Mouse (Mus musculus) intestine, postnatal 0 days (tissue): Measurements from ENCODE around the gene Has3. TPM values are rescaled to one million over a fixed set of nuclear protein-coding genes. Genes with fewer than 3 reads are reported as not detected.
"Not testable (repeated sequence)": the region's sequence is repeated elsewhere in the genome, so short reads cannot be mapped to it uniquely, and the experiment has no call there.

Experiments
- ATAC-seq: fragments of 200-750 bp; cut with Nextera tagmentation; 2 replicates; pipeline ENCODE4 v1.8.0; 2017; ENCODE audit warnings: mild to moderate bottlenecking, moderate TSS enrichment, moderate library complexity
- H3K27ac ChIP-seq: fragments of 300-500 bp; sonication (generic); 2 replicates; pipeline ENCODE4 v1.5.1; 2014; ENCODE audit warnings: mild to moderate bottlenecking, low read depth, low read length, moderate library complexity
- H3K27me3 ChIP-seq: fragments of 300-500 bp; sonication (generic); replicated peaks from 2 replicates; pipeline ENCODE4 v1.6.1; 2014; ENCODE audit warnings: low read length, mixed read lengths; ENCODE audit not compliant: control insufficient read depth, insufficient read depth
- H3K36me3 ChIP-seq: fragments of 300-500 bp; sonication (generic); 2 replicates; pipeline ENCODE4 v1.6.1; 2014; ENCODE audit warnings: mild to moderate bottlenecking, moderate library complexity; ENCODE audit not compliant: control insufficient read depth, insufficient read depth
- H3K4me1 ChIP-seq: fragments of 300-500 bp; sonication (generic); replicated peaks from 2 replicates; pipeline ENCODE4 v1.6.1; 2014; ENCODE audit warnings: antibody characterized with exemption, low read length, mixed read lengths; ENCODE audit not compliant: control insufficient read depth, insufficient read depth
- H3K4me2 ChIP-seq: fragments of 300-500 bp; sonication (generic); replicated peaks from 2 replicates; pipeline ENCODE4 v1.6.1; 2014; ENCODE audit warnings: low read depth, mild to moderate bottlenecking, moderate library complexity
- H3K4me3 ChIP-seq: fragments of 300-500 bp; sonication (generic); 2 replicates; pipeline ENCODE4 v1.5.1; 2014; ENCODE audit warnings: low read depth, low read length
- H3K9ac ChIP-seq: fragments of 300-500 bp; sonication (generic); 2 replicates; pipeline ENCODE4 v1.6.1; 2014; ENCODE audit warnings: mild to moderate bottlenecking, low read depth, low read length
- H3K9me3 ChIP-seq: fragments of 300-500 bp; sonication (generic); 2 replicates; pipeline ENCODE4 v1.6.1; 2016; ENCODE audit warnings: mixed run types; ENCODE audit not compliant: control insufficient read depth
- CTCF ChIP-seq: sonication (generic); IDR thresholded peaks from 2 replicates; pipeline ENCODE4 v1.5.1; 2016; ENCODE audit warnings: low read depth, mild to moderate bottlenecking, control low read depth, antibody characterized with exemption, moderate library complexity
- WGBS: fragments of 180-500 bp; shearing (Covaris S2); extraction: QIAGEN DNeasy Blood & Tissue Kit; methylation state at CpG from one replicate; pipeline ENCODE4 v1.1.7; 2014; 5-methylcytosine and 5-hydroxymethylcytosine counted together
- polyA plus RNA-seq: library from polyadenylated mRNA; unstranded; fragments of >200 nt; fragmentation: Nextera tagmentation; extraction: Ambion mirVana; gene quantifications from 2 replicates; pipeline ENCODE4 v1.2.1, GENCODE M21; 2015

Gene Has3
- polyA plus RNA-seq, 1 experiment from 2014 or later: 0.07 TPM

GRCm38 (mm10) chr8:106880121-106880707 lies 10.2 kb downstream of the Has3 start:
- Histone ChIP-seq H3K9me3 (no peaks in the 10 kb centered on the region), H3K4me1 (no peaks in the 10 kb centered on the region), H3K9ac (no peak overlapping the region), H3K27me3 (no peaks in the 10 kb centered on the region), H3K4me3 (no peak overlapping the region), H3K4me2 (no peak overlapping the region), H3K27ac (no peak overlapping the region), H3K36me3 (peaks cover 50% of the 10 kb centered on the region)
- ATAC-seq: no peak
- WGBS: 77% methylated on average over 8 of the region's 8 CpGs
- no peak for TF ChIP-seq CTCF

GRCm38 (mm10) chr8:106884094-106884493 lies 14.1 kb downstream of the Has3 start:
- H3K4me3 ChIP-seq, H3K27me3 ChIP-seq, H3K9me3 ChIP-seq, ATAC-seq, H3K4me2 ChIP-seq, H3K9ac ChIP-seq, H3K4me1 ChIP-seq, H3K27ac ChIP-seq: not testable (repeated sequence)
- WGBS: 95% methylated on average over 11 of the region's 11 CpGs
- H3K36me3 ChIP-seq: peaks cover 50% of the 10 kb centered on the region

GRCm38 (mm10) chr8:106884826-106885400 lies 14.9 kb downstream of the Has3 start:
- not testable (repeated sequence) for H3K9ac ChIP-seq, H3K27ac ChIP-seq, ATAC-seq, H3K4me2 ChIP-seq, H3K4me3 ChIP-seq, H3K4me1 ChIP-seq, H3K27me3 ChIP-seq, H3K9me3 ChIP-seq
- peaks cover 45% of the 10 kb centered on the region for H3K36me3 ChIP-seq
- 92% methylated on average over 4 of the region's 4 CpGs for WGBS

- Histone ChIP-seq H3K4me3 (no peak overlapping the region), H3K36me3 (peaks cover 37% of the 10 kb centered on the region), H3K9me3 (no peaks in the 10 kb centered on the region), H3K27me3 (no peaks in the 10 kb centered on the region), H3K9ac (no peak overlapping the region), H3K4me2 (no peak overlapping the region), H3K4me1 (no peaks in the 10 kb centered on the region; the same call in 1 of the 2 replicates), H3K27ac (no peak overlapping the region)
- ATAC-seq: peak; percentile 66
- 32% methylated on average over 5 of the region's 5 CpGs for WGBS
- peak; percentile 94 for TF ChIP-seq CTCF
These were observed 17.5 kb downstream of the Has3 start for GRCm38 (mm10) chr8:106887336-106888189.

GRCm38 (mm10) chr8:106888803-106889202 lies 18.8 kb downstream of the Has3 start:
- 48% methylated on average over 3 of the region's 3 CpGs for WGBS
- Histone ChIP-seq H3K4me3 (no peak overlapping the region), H3K36me3 (peaks cover 26% of the 10 kb centered on the region)

GRCm38 (mm10) chr8:106892210-106892805 lies 22.3 kb downstream of the Has3 start:
- 1% methylated on average over 15 of the region's 15 CpGs for WGBS
- Histone ChIP-seq H3K4me1 (no peaks in the 10 kb centered on the region; the same call in 1 of the 2 replicates), H3K4me3 (peak overlapping the region; percentile 99), H3K9ac (peak overlapping the region; percentile 93), H3K27ac (peak overlapping the region; percentile 97), H3K27me3 (no peaks in the 10 kb centered on the region), H3K4me2 (peak overlapping the region; percentile 83), H3K36me3 (peaks cover 3% of the 10 kb centered on the region; the same call in 1 of the 2 replicates), H3K9me3 (no peaks in the 10 kb centered on the region)
- no peak for TF ChIP-seq CTCF
- no peak for ATAC-seq

More at GRCm38 (mm10) chr8:106888803-106889202, 18.8 kb downstream of the Has3 start:
- H3K27ac ChIP-seq: no peak overlapping the region; the same call in 1 of the 2 replicates
- no peak overlapping the region for H3K4me2 ChIP-seq
- ATAC-seq: no peak
- no peak overlapping the region for H3K9ac ChIP-seq
- no peak for TF ChIP-seq CTCF
- H3K9me3 ChIP-seq: no peaks in the 10 kb centered on the region
- H3K4me1 ChIP-seq: no peaks in the 10 kb centered on the region; the same call in 1 of the 2 replicates
- H3K27me3 ChIP-seq: no peaks in the 10 kb centered on the region
